Mouse (Mus musculus): ENCODE measurements at regions not wholly inside any gene's neighbourhood (a gene's known extent, or its start where the extent isn't known, plus 50 kb on each side); places are given as distances from the start of the nearest gene placed in this dataset.

DNA sequence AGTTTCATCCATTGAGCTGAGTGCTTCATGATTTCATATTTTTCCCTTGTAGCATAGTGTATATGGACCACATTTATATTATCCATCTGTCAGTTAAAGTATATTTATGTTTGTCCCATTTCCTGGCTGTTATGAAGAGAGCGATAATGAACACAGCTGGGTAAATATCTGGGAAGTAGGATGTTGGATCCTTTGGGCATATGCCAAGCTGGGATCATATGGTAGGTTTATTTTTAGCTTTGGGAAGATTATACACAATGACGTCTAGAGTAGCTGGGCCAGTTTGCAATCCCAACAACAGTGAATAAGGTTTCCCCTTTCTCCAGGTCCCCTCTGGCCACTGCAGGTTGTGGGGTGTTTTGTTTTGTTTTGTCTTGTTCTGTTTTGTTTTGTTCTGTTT is 164.5 kb downstream of the Gm765 start:
- DNase-seq (ENCODE audit: low spot score in 2 of 2): no peak

GRCm38 (mm10) chr6:98149043-98149813 is 193.3 kb downstream of the Gm765 start:
- no peak for DNase-seq (ENCODE audit: low spot score in 2 of 2)

- no peak for DNase-seq (ENCODE audit: low spot score in 2 of 2)
These were observed 194.7 kb downstream of the Gm765 start for GRCm38 (mm10) chr6:98147855-98148254.

- DNase-seq (ENCODE audit: low spot score in 2 of 2): peak; percentile 58 to 59
These were observed 209.6 kb downstream of the Gm765 start for GRCm38 (mm10) chr6:98132931-98133330.

GRCm38 (mm10) chr6:98125434-98125833 is 217.1 kb downstream of the Gm765 start:
- DNase-seq (ENCODE audit: low spot score in 2 of 2): no peak

- DNase-seq (ENCODE audit: low spot score in 2 of 2): no peak
These were observed 224.0 kb downstream of the Gm765 start for GRCm38 (mm10) chr6:98118355-98119150.

DNA sequence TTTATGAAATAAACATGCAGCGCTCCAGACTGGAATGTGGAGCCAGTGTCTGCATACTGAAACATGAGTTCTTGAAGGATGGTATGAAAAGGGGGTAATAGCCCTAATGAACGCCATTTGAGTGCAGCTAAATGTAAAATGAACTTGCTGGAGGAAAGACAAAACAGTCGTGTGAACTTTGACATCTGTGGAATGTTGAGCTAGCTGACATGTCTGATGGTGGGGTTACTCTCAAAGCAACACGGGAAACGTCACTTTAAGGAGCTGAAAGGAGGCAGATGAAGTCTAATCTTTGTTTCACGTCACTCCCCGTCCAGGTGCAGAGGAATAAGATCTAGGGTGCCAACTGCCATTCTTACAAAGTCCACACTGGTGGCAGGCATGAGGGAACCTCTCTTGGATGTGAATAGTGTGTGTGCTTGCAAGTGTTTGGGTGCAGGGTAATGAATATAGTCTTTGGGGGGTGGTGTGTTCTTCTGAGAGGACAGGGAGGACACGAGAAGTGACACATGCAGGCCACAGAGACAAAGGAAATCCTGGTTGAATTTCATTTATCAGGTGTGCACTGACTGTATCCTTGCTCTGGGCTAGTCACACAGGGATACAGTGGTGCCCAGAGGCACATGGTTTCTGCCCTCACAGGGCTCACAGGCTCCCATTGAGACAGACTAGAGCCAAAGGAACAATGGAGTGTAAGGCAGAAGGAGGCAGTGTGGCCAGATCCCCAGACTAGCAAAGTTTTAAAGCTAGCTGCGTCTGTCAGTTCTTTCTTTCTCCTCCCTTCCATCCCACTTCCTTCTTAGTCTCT is 228.0 kb downstream of the Gm765 start:
- DNase-seq (ENCODE audit: low spot score in 2 of 2): no peak

GRCm38 (mm10) chr6:98113708-98114107 is 228.8 kb downstream of the Gm765 start:
- no peak for DNase-seq (ENCODE audit: low spot score in 2 of 2)

GRCm38 (mm10) chr6:98112495-98113115 is 229.9 kb downstream of the Gm765 start:
- no peak for DNase-seq (ENCODE audit: low spot score in 2 of 2)

- DNase-seq (ENCODE audit: low spot score in 2 of 2): no peak
These were observed 235.4 kb downstream of the Gm765 start for GRCm38 (mm10) chr6:98107123-98107522.

DNA sequence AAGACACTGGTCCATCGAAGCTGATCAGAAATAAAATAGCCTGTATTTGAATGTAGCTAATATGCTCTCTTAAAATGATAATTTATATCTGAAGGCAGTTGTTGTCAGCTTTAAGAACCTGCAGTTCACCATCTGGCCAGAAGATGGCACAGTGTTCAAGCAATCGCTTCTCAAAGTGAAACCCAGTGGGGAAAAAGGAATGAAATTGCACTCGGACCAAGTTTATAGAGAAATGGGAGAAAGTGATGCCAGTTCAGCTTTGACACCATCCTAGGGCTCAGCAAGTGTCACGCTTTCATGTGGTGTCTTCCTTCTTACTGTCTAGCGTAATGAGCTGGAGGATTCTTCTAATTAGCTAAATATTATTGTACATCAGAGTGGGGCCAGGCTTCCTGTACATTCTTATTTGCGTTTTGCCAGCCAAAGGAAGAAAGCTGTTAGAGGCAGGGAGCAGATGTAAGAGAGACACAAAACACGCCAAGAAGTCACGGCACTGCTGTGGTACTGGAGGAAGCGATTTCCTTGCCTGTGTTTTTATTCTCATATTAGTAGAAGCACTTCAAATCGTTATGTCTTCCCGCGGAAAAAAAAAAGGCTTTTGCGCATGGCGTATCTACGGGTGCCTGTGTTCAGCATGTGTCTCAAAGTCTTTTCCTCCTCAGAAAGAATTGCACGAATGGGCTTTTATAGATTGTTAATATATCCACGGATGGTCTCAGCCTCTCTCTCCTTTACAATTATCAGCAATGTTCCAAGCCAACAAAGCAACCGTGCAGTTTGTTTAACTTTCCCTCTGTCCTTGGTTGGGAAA is 237.1 kb downstream of the Gm765 start:
- DNase-seq (ENCODE audit: low spot score in 2 of 2): peak; percentile 87 to 93

DNA sequence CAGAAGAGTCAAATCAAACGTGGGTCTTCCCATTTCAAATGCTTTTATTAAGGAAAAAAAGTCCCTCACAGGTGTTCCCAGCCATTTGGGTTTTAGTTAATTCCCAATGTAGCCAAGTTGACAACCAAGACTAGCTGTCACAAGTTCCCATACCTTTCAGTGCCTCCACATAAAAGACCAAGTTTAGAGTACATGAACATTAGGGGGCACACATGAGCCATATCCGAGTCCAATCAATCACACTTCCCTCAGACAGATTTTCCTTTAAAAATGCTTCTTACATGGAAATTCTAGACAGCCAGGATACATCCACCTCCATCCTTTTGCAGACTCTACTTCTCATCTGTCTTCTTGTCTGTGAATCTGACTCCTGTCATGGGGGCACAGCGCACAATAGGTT is 238.1 kb downstream of the Gm765 start:
- no peak for DNase-seq (ENCODE audit: low spot score in 2 of 2)

GRCm38 (mm10) chr6:98101023-98101422 is 241.5 kb downstream of the Gm765 start:
- DNase-seq (ENCODE audit: low spot score in 2 of 2): no peak

- DNase-seq (ENCODE audit: low spot score in 2 of 2): no peak
These were observed 243.4 kb downstream of the Gm765 start for GRCm38 (mm10) chr6:98099126-98099525.

DNA sequence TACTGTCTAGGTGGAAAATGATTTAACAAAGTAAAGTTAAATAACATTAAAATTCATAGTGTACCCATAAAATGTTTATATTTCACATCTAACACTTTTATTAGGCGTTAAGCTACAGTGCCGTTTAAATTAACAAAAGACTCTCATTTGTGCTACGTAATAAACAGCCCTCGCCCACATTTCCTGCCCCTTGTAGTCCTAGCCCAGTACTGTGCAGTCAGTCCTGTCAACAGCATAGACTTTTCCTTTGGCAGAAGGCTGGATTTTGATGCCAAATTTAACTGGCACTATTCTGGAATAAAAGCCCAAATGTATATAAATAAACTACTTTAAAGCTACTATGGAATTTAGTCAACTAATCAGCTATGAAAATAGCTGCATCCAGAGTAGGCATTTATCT is 247.3 kb downstream of the Gm765 start:
- no peak for DNase-seq (ENCODE audit: low spot score in 2 of 2)

- DNase-seq (ENCODE audit: low spot score in 2 of 2): peak; percentile 41 to 45
These were observed 253.4 kb downstream of the Gm765 start for GRCm38 (mm10) chr6:98089185-98089584.

GRCm38 (mm10) chr6:98080076-98080475 is 262.5 kb downstream of the Gm765 start:
- DNase-seq (ENCODE audit: low spot score in 2 of 2): no peak

Measured in left cerebral cortex, adult 18-20 months (tissue).